Mouse (Mus musculus) embryonic facial prominence, embryonic 10.5 days (tissue): ENCODE results near the gene Dpysl5. TPM values are rescaled to one million over a fixed set of nuclear protein-coding genes. Genes with fewer than 3 reads are reported as not detected.

Source experiments
- DNase-seq: peaks from one replicate; pipeline ENCODE4 v3.0.0-alpha.2; 2017; ENCODE audit warnings: low spot score
- H3K27ac ChIP-seq: fragments of 300-500 bp; sonication (generic); replicated peaks from 2 replicates; pipeline ENCODE4 v1.5.1; 2016; ENCODE audit warnings: mild to moderate bottlenecking
- H3K27me3 ChIP-seq: fragments of 300-500 bp; sonication (generic); replicated peaks from 2 replicates; pipeline ENCODE4 v1.6.1; 2016; ENCODE audit warnings: low read depth, mild to moderate bottlenecking; ENCODE audit not compliant: poor library complexity, severe bottlenecking
- H3K36me3 ChIP-seq: fragments of 300-500 bp; sonication (generic); replicated peaks from 2 replicates; pipeline ENCODE4 v1.6.1; 2016; ENCODE audit warnings: mild to moderate bottlenecking, moderate library complexity
- H3K4me1 ChIP-seq: fragments of 300-500 bp; sonication (generic); 2 replicates; pipeline ENCODE4 v1.6.1; 2016
- H3K4me3 ChIP-seq: fragments of 300-500 bp; sonication (generic); 2 replicates; pipeline ENCODE4 v1.5.1; 2016; ENCODE audit warnings: mild to moderate bottlenecking, moderate library complexity
- H3K9me3 ChIP-seq: fragments of 300-500 bp; sonication (generic); 2 replicates; pipeline ENCODE4 v1.6.1; 2016; ENCODE audit warnings: mild to moderate bottlenecking
- WGBS: fragments of 180-500 bp; shearing (Covaris S2); methylation state at CpG from one replicate; pipeline ENCODE4 v1.1.7; 2016; 5-methylcytosine and 5-hydroxymethylcytosine counted together
- polyA plus RNA-seq: library from polyadenylated mRNA; unstranded; fragments of >200 nt; fragmentation: Nextera tagmentation; extraction: Ambion mirVana; gene quantifications from 2 replicates; pipeline ENCODE4 v1.2.1, GENCODE M21; 2016

Dpysl5 gene
- polyA plus RNA-seq, 1 experiment from 2014 or later, result 32.8 TPM

- H3K36me3 ChIP-seq, result peaks cover 71% of the 10 kb centered on the region
- no peak for DNase-seq
- 55% methylated on average over 3 of the region's 3 CpGs for WGBS
Measured at GRCm38 (mm10) chr5:30781147-30781546, 69.8 kb downstream of the Dpysl5 start.

GRCm38 (mm10) chr5:30787381-30787780 lies 76.0 kb downstream of the Dpysl5 start:
- WGBS, result 91% methylated on average over 5 of the region's 5 CpGs
- no peaks in the 10 kb centered on the region for H3K9me3 ChIP-seq
- no peaks in the 10 kb centered on the region for H3K27me3 ChIP-seq
- no peak overlapping the region for H3K27ac ChIP-seq
- H3K36me3 ChIP-seq, result peaks cover 68% of the 10 kb centered on the region
- no peak for DNase-seq
- no peak overlapping the region for H3K4me3 ChIP-seq
- H3K4me1 ChIP-seq, result no peaks in the 10 kb centered on the region

More at GRCm38 (mm10) chr5:30781147-30781546, 69.8 kb downstream of the Dpysl5 start:
- H3K27ac ChIP-seq, result no peak overlapping the region
- H3K4me1 ChIP-seq, result peaks cover 4% of the 10 kb centered on the region; the same call in 1 of the 2 replicates
- no peaks in the 10 kb centered on the region for H3K9me3 ChIP-seq
- no peak overlapping the region for H3K4me3 ChIP-seq
- H3K27me3 ChIP-seq, result no peaks in the 10 kb centered on the region

- 89% methylated on average over 3 of the region's 3 CpGs for WGBS
- Histone ChIP-seq H3K9me3 (no peaks in the 10 kb centered on the region), H3K36me3 (peaks cover 68% of the 10 kb centered on the region), H3K4me1 (no peaks in the 10 kb centered on the region), H3K27ac (no peak overlapping the region), H3K4me3 (no peak overlapping the region), H3K27me3 (0 out of 2 replicates have a peak, but pooled peaks cover 3% of the 10 kb centered on the region)
- DNase-seq, result no peak
Measured at GRCm38 (mm10) chr5:30790047-30790446, 78.7 kb downstream of the Dpysl5 start.

- no peak overlapping the region for H3K4me3 ChIP-seq
- no peak overlapping the region for H3K27ac ChIP-seq
- peak; percentile 89 for DNase-seq
- WGBS, result 14% methylated on average over 12 of the region's 12 CpGs
- peaks cover 22% of the 10 kb centered on the region for H3K4me1 ChIP-seq
- peaks cover 64% of the 10 kb centered on the region for H3K36me3 ChIP-seq
- H3K27me3 ChIP-seq, result peaks cover 7% of the 10 kb centered on the region; the same call in 1 of the 2 replicates
- no peaks in the 10 kb centered on the region for H3K9me3 ChIP-seq
Measured at GRCm38 (mm10) chr5:30796125-30796524, 84.8 kb downstream of the Dpysl5 start.

- Histone ChIP-seq H3K36me3 (peaks cover 55% of the 10 kb centered on the region), H3K4me1 (peaks cover 22% of the 10 kb centered on the region), H3K27me3 (peaks cover 7% of the 10 kb centered on the region; the same call in 1 of the 2 replicates), H3K9me3 (no peaks in the 10 kb centered on the region), H3K4me3 (no peak overlapping the region), H3K27ac (0 out of 2 replicates have a peak overlapping the region, but pooled peaks have one; percentile 32)
- DNase-seq, result peak; percentile 21
- WGBS, result 66% methylated on average over 7 of the region's 7 CpGs
Measured at GRCm38 (mm10) chr5:30797482-30797881, 86.1 kb downstream of the Dpysl5 start.

GRCm38 (mm10) chr5:30797982-30798381 lies 86.6 kb downstream of the Dpysl5 start:
- Histone ChIP-seq H3K27me3 (peaks cover 7% of the 10 kb centered on the region; the same call in 1 of the 2 replicates), H3K4me1 (peaks cover 22% of the 10 kb centered on the region), H3K36me3 (peaks cover 51% of the 10 kb centered on the region), H3K27ac (no peak overlapping the region), H3K4me3 (no peak overlapping the region), H3K9me3 (no peaks in the 10 kb centered on the region)
- DNase-seq, result no peak
- WGBS, result 85% methylated on average over 8 of the region's 8 CpGs

GRCm38 (mm10) chr5:30798965-30799364 lies 87.6 kb downstream of the Dpysl5 start:
- peaks cover 41% of the 10 kb centered on the region for H3K36me3 ChIP-seq
- no peak for DNase-seq

GRCm38 (mm10) chr5:30802724-30803467 lies 91.5 kb downstream of the Dpysl5 start:
- Histone ChIP-seq H3K36me3 (peaks cover 4% of the 10 kb centered on the region), H3K27ac (no peak overlapping the region), H3K4me1 (no peaks in the 10 kb centered on the region), H3K9me3 (no peaks in the 10 kb centered on the region), H3K4me3 (no peak overlapping the region), H3K27me3 (no peaks in the 10 kb centered on the region)
- DNase-seq, result no peak
- WGBS, result 84% methylated on average over 12 of the region's 12 CpGs

More at GRCm38 (mm10) chr5:30798965-30799364, 87.6 kb downstream of the Dpysl5 start:
- WGBS, result 80% methylated on average over 6 of the region's 6 CpGs
- peaks cover 5% of the 10 kb centered on the region; the same call in 1 of the 2 replicates for H3K27me3 ChIP-seq
- H3K4me3 ChIP-seq, result no peak overlapping the region
- no peak overlapping the region for H3K27ac ChIP-seq
- peaks cover 22% of the 10 kb centered on the region for H3K4me1 ChIP-seq
- no peaks in the 10 kb centered on the region for H3K9me3 ChIP-seq

- no peaks in the 10 kb centered on the region for H3K9me3 ChIP-seq
- H3K4me1 ChIP-seq, result no peaks in the 10 kb centered on the region
- H3K27me3 ChIP-seq, result no peaks in the 10 kb centered on the region
- H3K4me3 ChIP-seq, result no peak overlapping the region
- 15% methylated on average over 3 of the region's 3 CpGs for WGBS
- H3K27ac ChIP-seq, result no peak overlapping the region
- peak; percentile 87 for DNase-seq
- H3K36me3 ChIP-seq, result no peaks in the 10 kb centered on the region
Measured at GRCm38 (mm10) chr5:30806106-30806505, 94.7 kb downstream of the Dpysl5 start.

GRCm38 (mm10) chr5:30814424-30815119 lies 103.2 kb downstream of the Dpysl5 start, which contains the start of gene Mapre3:
Mapre3 (plus strand) TSS chr5:30814641.
- Histone ChIP-seq H3K27ac (peak within 1 kb of the TSS; percentile 92), H3K4me1 (peaks cover 27% of the 10 kb centered on the region), H3K27me3 (peaks cover 9% of the 10 kb centered on the region; the same call in 1 of the 2 replicates), H3K4me3 (peak within 1 kb of the TSS; percentile 92), H3K36me3 (no peaks in the 10 kb centered on the region), H3K9me3 (no peaks in the 10 kb centered on the region)
- under 1% methylated on average over 59 of the region's 59 CpGs for WGBS
- DNase-seq, result peak; percentile 97

GRCm38 (mm10) chr5:30815120-30815465 lies 103.7 kb downstream of the Dpysl5 start:
- peak overlapping the region; percentile 92 for H3K27ac ChIP-seq

GRCm38 (mm10) chr5:30816261-30816791 lies 105.0 kb downstream of the Dpysl5 start:
- Histone ChIP-seq H3K4me1 (peaks cover 27% of the 10 kb centered on the region), H3K4me3 (no peak overlapping the region), H3K27ac (no peak overlapping the region), H3K9me3 (no peaks in the 10 kb centered on the region), H3K36me3 (no peaks in the 10 kb centered on the region), H3K27me3 (peaks cover 9% of the 10 kb centered on the region; the same call in 1 of the 2 replicates)
- 76% methylated on average over 8 of the region's 8 CpGs for WGBS
- no peak for DNase-seq

More at GRCm38 (mm10) chr5:30815120-30815465, 103.7 kb downstream of the Dpysl5 start:
- H3K27me3 ChIP-seq, result peaks cover 9% of the 10 kb centered on the region; the same call in 1 of the 2 replicates
- WGBS, result 4% methylated on average over 7 of the region's 7 CpGs
- peak overlapping the region; percentile 92 for H3K4me3 ChIP-seq
- no peak for DNase-seq
- no peaks in the 10 kb centered on the region for H3K9me3 ChIP-seq
- peaks cover 27% of the 10 kb centered on the region for H3K4me1 ChIP-seq
- no peaks in the 10 kb centered on the region for H3K36me3 ChIP-seq
